Mouse (Mus musculus) adrenal gland, postnatal 25 days (tissue): Measurements from ENCODE around the gene Maml3. TPM values are rescaled to one million over a fixed set of nuclear protein-coding genes. Genes with fewer than 3 reads are reported as not detected.

Source experiments
- DNase-seq: peaks from one replicate; pipeline ENCODE4 v3.0.0; 2021; ENCODE audit warnings: mixed read lengths
- total RNA-seq: library from RNA; stranded (reverse); gene quantifications from 2 replicates; pipeline ENCODE4 v1.2.3, GENCODE M21; 2021

Gene Maml3
- total RNA-seq, 1 experiment from 2014 or later, result 11.8 TPM

DNA sequence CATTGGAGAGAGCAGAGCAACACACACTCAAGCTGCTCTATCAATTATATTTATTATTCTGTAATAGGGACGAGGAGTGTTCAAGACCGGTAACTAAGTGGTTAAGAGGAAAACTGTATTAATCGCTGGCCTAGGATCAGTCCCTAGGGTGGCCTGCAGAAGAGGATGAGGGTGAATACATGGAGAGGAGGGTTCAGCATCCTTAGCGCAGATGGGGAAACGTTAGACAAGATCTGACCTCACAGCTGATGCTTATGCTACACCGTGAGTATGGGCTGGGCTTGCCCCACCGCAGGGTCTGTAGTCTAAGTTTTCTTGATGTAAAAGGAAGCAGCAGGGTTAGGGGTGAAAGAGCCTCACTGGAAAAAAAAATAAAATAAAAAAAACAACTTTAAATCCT lies 285.8 kb downstream of the Maml3 start:
- DNase-seq, result no peak

- no peak for DNase-seq
Measured at GRCm38 (mm10) chr3:51817919-51818318, 287.0 kb downstream of the Maml3 start.

DNA sequence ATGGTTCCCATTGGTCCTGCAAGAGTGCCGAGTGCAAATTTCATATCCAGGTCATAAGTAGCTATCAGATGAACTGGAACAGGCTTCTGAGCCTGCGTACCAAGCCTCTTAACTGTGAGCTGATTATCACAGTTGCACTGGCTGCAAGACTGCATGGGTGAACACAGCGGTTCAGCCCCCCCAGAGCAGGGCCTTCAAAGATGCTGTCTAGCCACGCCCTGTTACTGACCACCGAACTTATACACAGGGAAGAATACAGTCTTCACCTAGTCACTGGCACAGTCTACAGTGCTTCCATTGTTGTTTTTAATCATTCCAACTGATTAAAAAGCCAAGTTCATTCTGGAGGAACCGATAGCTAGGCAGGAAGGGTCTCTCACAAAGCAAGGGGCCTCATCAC lies 287.5 kb downstream of the Maml3 start:
- DNase-seq, result no peak

GRCm38 (mm10) chr3:51816517-51817285 lies 288.2 kb downstream of the Maml3 start:
- DNase-seq, result no peak

GRCm38 (mm10) chr3:51814073-51814472 lies 290.8 kb downstream of the Maml3 start:
- no peak for DNase-seq

- no peak for DNase-seq
Measured at GRCm38 (mm10) chr3:51813186-51813585, 291.7 kb downstream of the Maml3 start.

DNA sequence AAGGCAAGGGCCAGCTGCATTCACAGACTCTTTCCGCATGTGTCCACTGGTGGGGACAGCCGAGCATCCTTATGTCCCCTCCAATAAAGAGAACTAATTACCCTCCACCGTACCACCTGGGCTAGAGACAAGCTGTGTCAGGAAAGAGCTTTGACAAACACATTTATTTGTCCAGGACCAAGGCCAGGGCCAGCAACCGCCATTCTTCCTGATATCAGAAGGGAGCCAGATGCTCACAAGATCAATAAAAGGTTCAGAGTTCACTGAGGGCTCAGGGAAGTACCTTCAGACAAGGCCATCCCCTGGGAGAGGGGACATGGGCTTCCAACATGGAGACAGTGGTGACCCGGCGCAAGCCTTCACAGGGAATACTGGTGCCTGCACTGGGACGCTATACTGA lies 294.1 kb downstream of the Maml3 start:
- DNase-seq, result no peak

DNA sequence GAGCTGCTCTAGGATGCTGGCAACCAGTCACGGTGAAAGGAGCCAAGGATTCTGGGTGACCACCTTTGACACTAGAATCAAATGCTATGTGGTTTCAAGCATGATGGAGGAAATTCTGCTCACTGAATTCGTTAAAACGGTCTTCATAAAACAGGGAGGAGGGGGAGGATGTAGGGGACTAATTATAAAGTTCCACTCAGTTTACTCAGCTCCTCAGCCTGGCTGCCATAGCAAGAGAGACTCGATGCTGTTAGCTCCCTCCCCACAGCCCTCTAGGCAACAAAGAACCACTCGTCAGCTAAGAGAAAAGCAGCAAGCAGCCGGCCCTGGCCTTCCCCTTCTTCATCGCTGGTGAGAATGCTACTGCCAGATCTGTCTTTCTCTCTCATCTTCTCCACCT lies 295.1 kb downstream of the Maml3 start:
- no peak for DNase-seq

DNA sequence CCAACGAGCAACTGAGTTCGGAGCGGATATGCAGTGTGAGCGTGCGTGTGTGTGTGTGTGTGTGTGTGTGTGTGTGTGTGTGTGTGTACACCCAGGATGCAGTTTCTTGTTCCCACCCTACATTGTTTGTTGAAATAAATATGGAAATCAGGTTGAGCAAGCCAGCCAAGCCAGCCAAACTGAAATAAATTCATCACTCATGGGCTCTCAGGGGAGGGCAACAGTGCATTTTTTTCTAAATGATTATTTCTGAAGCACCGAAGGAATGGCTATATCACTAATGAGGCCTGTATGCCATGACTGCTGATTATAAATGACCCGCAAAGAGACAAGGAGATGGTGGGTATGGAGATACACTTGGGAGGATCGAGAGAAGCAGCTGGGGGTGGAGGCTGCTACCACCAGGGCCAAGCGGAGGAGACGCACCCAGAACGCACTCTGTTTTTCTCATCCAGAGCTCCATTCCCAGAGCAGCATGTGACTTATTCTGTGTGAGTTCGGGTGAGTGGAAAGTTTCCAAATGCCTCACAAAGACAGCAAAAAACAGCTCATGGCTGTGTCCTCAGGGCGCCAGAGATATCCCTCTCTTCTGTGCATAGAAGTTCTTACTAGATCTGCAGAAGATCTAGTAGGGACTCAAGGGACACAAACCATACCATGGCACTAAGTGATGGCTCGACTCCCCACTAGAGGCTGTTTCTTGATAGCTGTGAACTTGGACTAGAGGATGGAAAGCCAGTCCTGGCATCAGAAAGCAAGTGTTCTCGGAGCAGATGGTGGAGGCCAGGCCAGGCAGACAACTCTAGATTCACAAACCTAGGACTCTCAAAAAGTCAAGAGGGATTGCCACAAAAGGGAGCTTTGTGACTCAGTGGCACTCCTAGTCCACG lies 296.6 kb downstream of the Maml3 start:
- no peak for DNase-seq

DNA sequence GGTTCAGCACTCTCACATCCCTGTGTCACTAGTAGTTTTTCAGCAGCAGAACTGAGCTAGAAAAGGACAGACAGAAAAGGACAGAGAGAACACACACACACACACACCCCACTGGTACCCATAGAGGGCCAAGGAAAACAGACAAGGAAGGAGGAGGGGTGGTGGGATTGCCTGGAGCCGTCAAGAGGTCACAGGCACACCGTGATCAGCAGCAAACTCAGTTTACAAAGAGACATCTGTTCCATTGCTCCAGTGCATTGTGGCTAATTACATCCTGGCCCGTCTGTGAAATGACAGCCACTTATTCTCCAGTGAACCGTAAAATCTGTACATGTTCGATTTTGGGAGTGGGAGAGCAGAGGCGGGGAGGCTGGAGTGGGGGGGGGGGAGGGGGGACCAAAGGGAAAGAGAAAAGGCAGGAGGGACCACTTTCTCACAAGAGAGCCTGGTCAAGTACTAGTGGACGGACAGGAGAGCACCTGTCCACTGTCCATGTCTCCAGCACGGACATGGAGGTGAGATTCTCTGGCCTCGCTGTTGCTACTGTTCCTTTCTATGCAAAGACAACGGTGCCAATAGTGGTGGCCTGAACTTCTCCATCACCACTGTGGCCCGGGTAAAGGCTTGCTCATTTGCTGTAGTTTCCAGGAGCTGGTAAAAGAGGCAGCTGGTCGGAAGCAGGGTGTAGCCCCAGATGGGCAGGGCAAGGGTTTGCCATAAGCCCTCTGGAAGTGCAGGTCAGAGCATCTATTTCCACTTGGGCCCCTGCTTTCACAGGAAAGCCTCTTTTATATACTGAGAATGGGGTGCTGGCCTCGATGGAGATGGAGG lies 299.2 kb downstream of the Maml3 start:
- DNase-seq, result no peak

- DNase-seq, result no peak
Measured at GRCm38 (mm10) chr3:51803903-51804302, 301.0 kb downstream of the Maml3 start.

- no peak for DNase-seq
Measured at GRCm38 (mm10) chr3:51799650-51800049, 305.2 kb downstream of the Maml3 start.

DNA sequence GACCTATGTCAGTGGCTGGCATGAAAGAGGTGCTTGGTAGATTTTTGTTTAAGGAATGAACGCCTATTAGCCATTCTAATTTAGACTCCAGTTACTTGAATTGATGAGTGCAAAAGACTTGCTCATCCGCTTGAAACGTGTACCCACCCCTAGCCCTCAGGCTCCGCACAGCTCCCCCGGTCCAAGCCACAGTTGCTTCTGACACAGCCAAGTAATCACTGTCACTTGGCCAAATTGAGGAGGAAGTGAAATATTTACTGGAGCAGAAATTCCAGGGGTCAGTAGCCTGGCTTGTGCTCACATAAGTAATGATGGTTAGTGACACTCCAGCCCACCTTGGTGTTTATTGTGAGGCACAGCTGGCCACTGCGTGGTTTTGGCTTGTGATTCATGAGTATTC lies 308.0 kb downstream of the Maml3 start:
- DNase-seq, result no peak

DNA sequence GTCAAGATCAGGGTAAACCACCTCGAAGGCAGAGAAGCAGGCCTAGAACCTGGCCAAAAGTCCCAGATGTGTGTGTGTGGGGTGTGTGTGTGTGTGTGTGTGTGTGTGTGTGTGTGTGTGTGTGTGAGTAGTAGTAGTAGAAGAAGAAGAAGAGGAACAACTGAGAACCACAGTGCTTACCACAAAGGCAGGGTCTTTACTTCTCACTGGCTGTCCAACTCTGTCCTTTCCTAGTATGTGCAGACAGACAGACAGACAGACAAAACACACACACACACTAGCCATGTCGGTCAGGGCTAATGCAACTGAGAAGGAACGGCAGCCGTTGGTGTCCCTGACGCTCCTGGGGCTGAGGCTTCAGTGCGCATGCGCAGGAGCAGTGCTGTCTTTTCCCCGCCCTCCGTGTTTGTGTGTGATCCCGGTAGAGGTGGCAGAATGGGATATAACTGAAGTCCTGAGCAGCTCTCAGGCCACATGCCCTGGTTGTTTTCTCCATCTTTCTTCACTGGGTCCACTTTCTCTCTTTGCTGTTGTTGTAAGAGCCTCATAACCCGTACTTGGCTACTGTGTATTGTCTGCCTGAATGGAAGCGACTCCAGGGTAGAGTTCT lies 308.6 kb downstream of the Maml3 start:
- DNase-seq, result peak; percentile 55

DNA sequence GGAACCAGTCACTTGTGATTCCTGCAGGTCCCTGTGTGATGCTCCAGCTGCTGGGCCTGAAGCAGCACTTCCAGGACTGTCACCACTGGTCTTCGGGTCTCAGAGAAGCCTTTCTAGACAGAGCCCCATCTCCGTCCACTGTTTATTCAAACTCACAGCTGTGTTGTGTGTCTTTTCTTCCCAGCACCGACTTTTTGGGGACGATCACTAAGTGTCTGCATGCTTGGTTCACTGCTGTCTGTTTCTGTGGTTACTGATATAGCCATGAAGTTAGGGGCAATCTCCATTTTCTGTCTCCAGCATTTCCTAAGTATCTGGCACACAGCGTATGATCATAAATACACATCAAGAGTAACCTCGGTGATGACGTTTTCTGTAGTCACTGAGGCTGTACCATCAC lies 313.3 kb downstream of the Maml3 start:
- DNase-seq, result no peak

DNA sequence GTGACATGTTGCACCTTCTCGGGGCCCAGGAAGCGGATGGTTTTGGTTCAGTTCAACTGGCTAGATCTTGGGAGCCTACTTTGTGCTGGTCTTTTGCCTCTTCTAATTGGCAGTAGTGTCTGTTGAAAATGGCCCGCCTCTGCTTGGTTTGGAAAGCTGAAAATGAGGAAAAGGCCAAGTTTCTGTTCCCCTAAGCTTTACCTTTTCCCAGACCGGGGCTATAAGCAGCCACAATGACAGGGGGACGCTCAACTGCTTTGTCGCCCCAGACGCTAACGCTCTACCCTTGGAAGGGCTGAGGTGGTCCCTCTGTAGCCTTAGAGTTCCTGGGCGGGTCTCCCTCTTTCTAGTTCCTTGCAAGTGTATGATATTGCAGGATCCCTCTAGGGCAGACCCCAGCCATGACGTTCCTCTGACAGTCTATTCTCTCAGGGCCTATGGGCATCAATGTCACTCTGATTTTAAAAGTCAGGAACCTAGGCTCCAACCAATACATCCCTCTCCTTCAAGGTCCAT lies 315.4 kb downstream of the Maml3 start:
- DNase-seq, result no peak

- DNase-seq, result peak; percentile 46
Measured at GRCm38 (mm10) chr3:51788591-51789339, 316.1 kb downstream of the Maml3 start.

DNA sequence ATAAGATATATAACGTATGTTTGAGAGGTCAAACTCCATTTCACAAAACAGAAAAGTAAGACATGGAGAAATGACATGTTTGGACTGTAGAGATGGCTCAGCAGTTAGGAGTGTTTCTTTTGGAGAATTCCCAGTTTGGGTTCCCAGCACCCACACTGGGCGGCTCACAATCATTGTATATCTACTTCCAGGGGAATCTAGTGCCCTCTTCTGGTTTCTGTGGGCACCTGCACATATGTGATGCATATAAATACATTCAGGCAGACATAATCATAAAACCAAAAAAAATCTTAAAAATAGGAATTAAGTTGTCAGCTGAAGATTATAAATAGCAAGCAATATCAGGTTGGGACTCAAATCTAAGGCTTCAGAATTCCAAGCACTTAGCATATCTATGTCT lies 316.9 kb downstream of the Maml3 start:
- DNase-seq, result no peak

DNA sequence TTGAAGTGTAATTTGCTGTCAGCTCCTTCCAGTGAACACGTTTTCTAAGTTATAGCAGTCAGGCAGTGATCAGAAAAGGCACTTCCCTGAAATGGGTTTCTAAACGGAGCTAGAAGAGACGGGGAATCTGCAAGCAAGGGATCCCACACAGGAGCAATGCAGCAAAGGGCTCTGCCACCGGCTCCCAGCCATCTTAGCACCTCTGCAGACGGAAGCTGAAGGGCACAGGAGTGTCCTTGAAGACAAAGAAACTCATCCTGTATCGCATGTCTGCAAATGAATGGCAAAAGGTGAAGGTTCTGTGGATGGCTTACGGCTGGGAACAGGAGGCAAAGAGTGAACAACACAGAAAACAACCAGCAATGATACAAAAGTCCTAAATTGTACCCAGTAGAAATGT lies 319.1 kb downstream of the Maml3 start:
- no peak for DNase-seq

- no peak for DNase-seq
Measured at GRCm38 (mm10) chr3:51782191-51782590, 322.7 kb downstream of the Maml3 start.
